Mouse (Mus musculus): ENCODE measurements around the gene Tbc1d22a. TPM values are rescaled to one million over a fixed set of nuclear protein-coding genes. Genes with fewer than 3 reads are reported as not detected.

The Tbc1d22a gene
- polyA plus RNA-seq, 1 experiment from 2014 or later, result 9.5 TPM

- no peaks in the 10 kb centered on the region for H3K36me3 ChIP-seq
- no peak for DNase-seq (ENCODE audit: low spot score)
- 86% methylated on average over 7 of the region's 7 CpGs for WGBS
- H3K27ac ChIP-seq, result no peak overlapping the region
- no peaks in the 10 kb centered on the region for H3K9me3 ChIP-seq
- H3K4me3 ChIP-seq, result no peak overlapping the region
- no peaks in the 10 kb centered on the region for H3K4me1 ChIP-seq
- 0 out of 2 replicates have a peak, but pooled peaks cover 6% of the 10 kb centered on the region for H3K27me3 ChIP-seq (ENCODE audit: insufficient read depth, poor library complexity, severe bottlenecking)
These were observed 115.7 kb downstream of the Tbc1d22a start for GRCm38 (mm10) chr15:86329911-86330310.

GRCm38 (mm10) chr15:86330454-86330853, 116.2 kb downstream of the Tbc1d22a start:
- H3K36me3 ChIP-seq, result no peaks in the 10 kb centered on the region
- no peak overlapping the region for H3K27ac ChIP-seq
- 0 out of 2 replicates have a peak, but pooled peaks cover 6% of the 10 kb centered on the region for H3K27me3 ChIP-seq (ENCODE audit: insufficient read depth, poor library complexity, severe bottlenecking)
- H3K4me3 ChIP-seq, result no peak overlapping the region
- H3K9me3 ChIP-seq, result no peaks in the 10 kb centered on the region
- 73% methylated on average over 7 of the region's 7 CpGs for WGBS
- H3K4me1 ChIP-seq, result no peaks in the 10 kb centered on the region
- DNase-seq (ENCODE audit: low spot score), result no peak

- no peaks in the 10 kb centered on the region for H3K36me3 ChIP-seq
- no peak for DNase-seq (ENCODE audit: low spot score)
- H3K4me3 ChIP-seq, result no peak overlapping the region
- no peaks in the 10 kb centered on the region for H3K4me1 ChIP-seq
- 0 out of 2 replicates have a peak, but pooled peaks cover 6% of the 10 kb centered on the region for H3K27me3 ChIP-seq (ENCODE audit: insufficient read depth, poor library complexity, severe bottlenecking)
- 75% methylated on average over 8 of the region's 8 CpGs for WGBS
- H3K27ac ChIP-seq, result no peak overlapping the region
- H3K9me3 ChIP-seq, result no peaks in the 10 kb centered on the region
These were observed 117.4 kb downstream of the Tbc1d22a start for GRCm38 (mm10) chr15:86331501-86332245.

- 89% methylated on average over 4 of the region's 4 CpGs for WGBS
- Histone ChIP-seq H3K27me3 (ENCODE audit: insufficient read depth, poor library complexity, severe bottlenecking) (peaks cover 9% of the 10 kb centered on the region; the same call in 1 of the 2 replicates), H3K36me3 (no peaks in the 10 kb centered on the region), H3K4me3 (no peak overlapping the region), H3K4me1 (no peaks in the 10 kb centered on the region), H3K27ac (no peak overlapping the region), H3K9me3 (no peaks in the 10 kb centered on the region)
- DNase-seq (ENCODE audit: low spot score), result no peak
These were observed 118.9 kb downstream of the Tbc1d22a start for GRCm38 (mm10) chr15:86333176-86333575.

- DNase-seq (ENCODE audit: low spot score), result no peak
- 76% methylated on average over 2 of the region's 2 CpGs for WGBS
- Histone ChIP-seq H3K36me3 (no peaks in the 10 kb centered on the region), H3K27me3 (ENCODE audit: insufficient read depth, poor library complexity, severe bottlenecking) (peaks cover 12% of the 10 kb centered on the region; the same call in 1 of the 2 replicates), H3K9me3 (no peaks in the 10 kb centered on the region), H3K4me3 (no peak overlapping the region), H3K4me1 (no peaks in the 10 kb centered on the region), H3K27ac (no peak overlapping the region)
These were observed 119.3 kb downstream of the Tbc1d22a start for GRCm38 (mm10) chr15:86333606-86334005.

GRCm38 (mm10) chr15:86334276-86334675, 120.0 kb downstream of the Tbc1d22a start:
- no peaks in the 10 kb centered on the region for H3K4me1 ChIP-seq
- WGBS, result 94% methylated on average over 4 of the region's 4 CpGs
- H3K36me3 ChIP-seq, result no peaks in the 10 kb centered on the region
- H3K27ac ChIP-seq, result no peak overlapping the region
- no peak overlapping the region for H3K4me3 ChIP-seq
- DNase-seq (ENCODE audit: low spot score), result no peak
- H3K27me3 ChIP-seq (ENCODE audit: insufficient read depth, poor library complexity, severe bottlenecking), result peaks cover 12% of the 10 kb centered on the region; the same call in 1 of the 2 replicates
- H3K9me3 ChIP-seq, result no peaks in the 10 kb centered on the region

GRCm38 (mm10) chr15:86334745-86335144, 120.5 kb downstream of the Tbc1d22a start:
- 91% methylated on average over 9 of the region's 9 CpGs for WGBS

GRCm38 (mm10) chr15:86335781-86336180, 121.5 kb downstream of the Tbc1d22a start:
- DNase-seq (ENCODE audit: low spot score), result no peak
- no peak overlapping the region for H3K4me3 ChIP-seq
- peaks cover 12% of the 10 kb centered on the region; the same call in 1 of the 2 replicates for H3K27me3 ChIP-seq (ENCODE audit: insufficient read depth, poor library complexity, severe bottlenecking)
- no peaks in the 10 kb centered on the region for H3K9me3 ChIP-seq
- H3K4me1 ChIP-seq, result 0 out of 2 replicates have a peak, but pooled peaks cover 5% of the 10 kb centered on the region
- H3K27ac ChIP-seq, result no peak overlapping the region
- no peaks in the 10 kb centered on the region for H3K36me3 ChIP-seq
- WGBS, result 74% methylated on average over 1 of the region's 1 CpGs

More at GRCm38 (mm10) chr15:86334745-86335144, 120.5 kb downstream of the Tbc1d22a start:
- Histone ChIP-seq H3K4me3 (no peak overlapping the region), H3K4me1 (no peaks in the 10 kb centered on the region), H3K36me3 (no peaks in the 10 kb centered on the region), H3K27me3 (ENCODE audit: insufficient read depth, poor library complexity, severe bottlenecking) (peaks cover 12% of the 10 kb centered on the region; the same call in 1 of the 2 replicates), H3K9me3 (no peaks in the 10 kb centered on the region), H3K27ac (no peak overlapping the region)
- no peak for DNase-seq (ENCODE audit: low spot score)

GRCm38 (mm10) chr15:86337726-86338125, 123.5 kb downstream of the Tbc1d22a start:
- Histone ChIP-seq H3K27me3 (ENCODE audit: insufficient read depth, poor library complexity, severe bottlenecking) (peaks cover 14% of the 10 kb centered on the region; the same call in 1 of the 2 replicates), H3K9me3 (no peaks in the 10 kb centered on the region), H3K4me3 (no peak overlapping the region), H3K27ac (no peak overlapping the region), H3K36me3 (no peaks in the 10 kb centered on the region), H3K4me1 (0 out of 2 replicates have a peak, but pooled peaks cover 7% of the 10 kb centered on the region)
- DNase-seq (ENCODE audit: low spot score), result no peak
- 78% methylated on average over 10 of the region's 10 CpGs for WGBS

GRCm38 (mm10) chr15:86339736-86340135, 125.5 kb downstream of the Tbc1d22a start:
- no peak for DNase-seq (ENCODE audit: low spot score)
- H3K9me3 ChIP-seq, result no peaks in the 10 kb centered on the region
- WGBS, result 89% methylated on average over 2 of the region's 2 CpGs
- 0 out of 2 replicates have a peak, but pooled peaks cover 8% of the 10 kb centered on the region for H3K4me1 ChIP-seq
- no peak overlapping the region for H3K27ac ChIP-seq
- H3K4me3 ChIP-seq, result no peak overlapping the region
- no peaks in the 10 kb centered on the region for H3K36me3 ChIP-seq
- peaks cover 9% of the 10 kb centered on the region; the same call in 1 of the 2 replicates for H3K27me3 ChIP-seq (ENCODE audit: insufficient read depth, poor library complexity, severe bottlenecking)

- H3K4me1 ChIP-seq, result 0 out of 2 replicates have a peak, but pooled peaks cover 8% of the 10 kb centered on the region
- no peaks in the 10 kb centered on the region for H3K36me3 ChIP-seq
- H3K4me3 ChIP-seq, result no peak overlapping the region
- no peaks in the 10 kb centered on the region for H3K9me3 ChIP-seq
- DNase-seq (ENCODE audit: low spot score), result no peak
- peaks cover 9% of the 10 kb centered on the region; the same call in 1 of the 2 replicates for H3K27me3 ChIP-seq (ENCODE audit: insufficient read depth, poor library complexity, severe bottlenecking)
- 55% methylated on average over 6 of the region's 6 CpGs for WGBS
- no peak overlapping the region for H3K27ac ChIP-seq
These were observed 126.5 kb downstream of the Tbc1d22a start for GRCm38 (mm10) chr15:86340766-86341165.

- no peaks in the 10 kb centered on the region for H3K9me3 ChIP-seq
- no peaks in the 10 kb centered on the region for H3K36me3 ChIP-seq
- no peak overlapping the region for H3K4me3 ChIP-seq
- H3K4me1 ChIP-seq, result 0 out of 2 replicates have a peak, but pooled peaks cover 8% of the 10 kb centered on the region
- H3K27me3 ChIP-seq (ENCODE audit: insufficient read depth, poor library complexity, severe bottlenecking), result peaks cover 9% of the 10 kb centered on the region; the same call in 1 of the 2 replicates
- WGBS, result 73% methylated on average over 8 of the region's 8 CpGs
- H3K27ac ChIP-seq, result no peak overlapping the region
- no peak for DNase-seq (ENCODE audit: low spot score)
These were observed 128.5 kb downstream of the Tbc1d22a start for GRCm38 (mm10) chr15:86342637-86343375.

- 81% methylated on average over 8 of the region's 8 CpGs for WGBS
- Histone ChIP-seq H3K9me3 (no peaks in the 10 kb centered on the region), H3K4me1 (0 out of 2 replicates have a peak, but pooled peaks cover 8% of the 10 kb centered on the region)
These were observed 130.7 kb downstream of the Tbc1d22a start for GRCm38 (mm10) chr15:86344906-86345331.

More at GRCm38 (mm10) chr15:86344906-86345331, 130.7 kb downstream of the Tbc1d22a start:
- H3K36me3 ChIP-seq, result no peaks in the 10 kb centered on the region
- no peak overlapping the region for H3K27ac ChIP-seq
- H3K4me3 ChIP-seq, result no peak overlapping the region
- H3K27me3 ChIP-seq (ENCODE audit: insufficient read depth, poor library complexity, severe bottlenecking), result peaks cover 3% of the 10 kb centered on the region; the same call in 1 of the 2 replicates
- no peak for DNase-seq (ENCODE audit: low spot score)
